Mouse (Mus musculus): Measurements from ENCODE around the gene Atp6v0d1. TPM values are rescaled to one million over a fixed set of nuclear protein-coding genes. Genes with fewer than 3 reads are reported as not detected.
"Not testable (repeated sequence)": the region's sequence is repeated elsewhere in the genome, so short reads cannot be mapped to it uniquely, and the experiment has no call there.

Gene Atp6v0d1
- total and polyA plus RNA-seq, 2 experiments from 2014 or later, result 238 to 272 TPM

DNA sequence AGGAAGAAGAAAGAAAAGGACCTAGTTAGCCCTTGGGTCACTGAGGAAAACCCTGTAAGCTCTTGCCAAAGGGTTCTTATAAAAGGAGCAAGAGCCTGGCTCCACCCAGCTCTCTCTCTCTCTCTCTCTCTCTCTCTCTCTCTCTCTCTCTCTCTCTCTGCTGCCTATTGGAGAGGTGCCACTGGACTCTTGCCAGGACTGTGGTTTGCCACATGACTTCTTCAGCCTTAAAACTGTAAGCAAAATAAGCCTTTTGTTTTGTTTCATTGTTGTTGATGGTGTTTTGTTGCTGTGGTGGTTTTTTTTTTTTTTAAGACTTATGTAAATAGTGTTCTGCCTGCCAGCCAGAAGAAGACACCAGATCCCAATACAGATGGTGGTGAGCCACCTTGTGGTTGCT lies 7.6 kb upstream of the Atp6v0d1 start:
- no peak for TF ChIP-seq CTCF (IDR thresholded peaks at IDR 0.05)

DNA sequence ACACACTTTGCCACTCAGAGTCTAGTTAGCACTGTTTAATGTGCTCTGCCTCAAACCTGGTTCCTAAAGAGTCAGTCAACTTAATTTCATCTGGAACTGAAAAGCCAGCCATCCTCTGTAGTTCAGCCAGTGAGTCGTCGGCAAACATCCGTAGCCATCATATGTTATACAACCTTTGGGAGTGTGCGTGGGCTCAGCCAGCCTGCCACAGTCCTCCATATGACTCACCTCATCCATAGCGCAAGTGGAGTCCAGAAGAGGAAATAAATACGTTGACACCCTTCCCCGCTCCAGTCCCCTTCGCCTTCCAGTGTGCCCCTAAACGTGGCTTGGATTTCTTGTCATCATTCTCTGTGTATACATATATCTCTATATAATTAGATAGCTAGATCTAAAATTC lies 6.0 kb upstream of the Atp6v0d1 start:
- Histone ChIP-seq H3K4me1 (ENCODE audit: insufficient read depth, low read length) (peaks cover 2% of the 10 kb centered on the region; the same call in 1 of the 2 replicates), H3K9me3 (ENCODE audit: low read length) (no peaks in the 10 kb centered on the region), H3K27ac (ENCODE audit: low read depth, low read length) (no peak overlapping the region), H3K4me3 (ENCODE audit: low read depth, low read length) (no peak overlapping the region), H3K27me3 (ENCODE audit: insufficient read depth, low read length) (no peaks in the 10 kb centered on the region), H3K36me3 (ENCODE audit: insufficient read depth, low read length) (no peaks in the 10 kb centered on the region), H3K9ac (replicated peaks; ENCODE audit: low read length, poor library complexity, severe bottlenecking) (no peak overlapping the region), H3K4me2 (ENCODE audit: low read depth, low read length, poor library complexity, severe bottlenecking) (no peak overlapping the region)
- 91% methylated on average over 9 of the region's 9 CpGs for WGBS
- DNase-seq (ENCODE audit: low spot score) (no peak), ATAC-seq (ENCODE audit: low FRiP score) (no peak)
- TF ChIP-seq CTCF (IDR thresholded peaks at IDR 0.05), result no peak

More for the DNA sequence above, 7.6 kb upstream of the Atp6v0d1 start:
- DNase-seq (ENCODE audit: low spot score) (peak; percentile 31), ATAC-seq (ENCODE audit: low FRiP score) (no peak)
- no peaks in the 10 kb centered on the region for H3K36me3 ChIP-seq (ENCODE audit: insufficient read depth, low read length)
- H3K9me3 ChIP-seq (ENCODE audit: low read length), result no peaks in the 10 kb centered on the region
- H3K4me2 ChIP-seq (ENCODE audit: low read depth, low read length, poor library complexity, severe bottlenecking), result no peak overlapping the region
- no peaks in the 10 kb centered on the region for H3K4me1 ChIP-seq (ENCODE audit: insufficient read depth, low read length)
- no peak overlapping the region for H3K9ac ChIP-seq (replicated peaks; ENCODE audit: low read length, poor library complexity, severe bottlenecking)
- no peak overlapping the region for H3K27ac ChIP-seq (ENCODE audit: low read depth, low read length)
- H3K4me3 ChIP-seq (ENCODE audit: low read depth, low read length), result no peak overlapping the region
- no peaks in the 10 kb centered on the region for H3K27me3 ChIP-seq (ENCODE audit: insufficient read depth, low read length)

DNA sequence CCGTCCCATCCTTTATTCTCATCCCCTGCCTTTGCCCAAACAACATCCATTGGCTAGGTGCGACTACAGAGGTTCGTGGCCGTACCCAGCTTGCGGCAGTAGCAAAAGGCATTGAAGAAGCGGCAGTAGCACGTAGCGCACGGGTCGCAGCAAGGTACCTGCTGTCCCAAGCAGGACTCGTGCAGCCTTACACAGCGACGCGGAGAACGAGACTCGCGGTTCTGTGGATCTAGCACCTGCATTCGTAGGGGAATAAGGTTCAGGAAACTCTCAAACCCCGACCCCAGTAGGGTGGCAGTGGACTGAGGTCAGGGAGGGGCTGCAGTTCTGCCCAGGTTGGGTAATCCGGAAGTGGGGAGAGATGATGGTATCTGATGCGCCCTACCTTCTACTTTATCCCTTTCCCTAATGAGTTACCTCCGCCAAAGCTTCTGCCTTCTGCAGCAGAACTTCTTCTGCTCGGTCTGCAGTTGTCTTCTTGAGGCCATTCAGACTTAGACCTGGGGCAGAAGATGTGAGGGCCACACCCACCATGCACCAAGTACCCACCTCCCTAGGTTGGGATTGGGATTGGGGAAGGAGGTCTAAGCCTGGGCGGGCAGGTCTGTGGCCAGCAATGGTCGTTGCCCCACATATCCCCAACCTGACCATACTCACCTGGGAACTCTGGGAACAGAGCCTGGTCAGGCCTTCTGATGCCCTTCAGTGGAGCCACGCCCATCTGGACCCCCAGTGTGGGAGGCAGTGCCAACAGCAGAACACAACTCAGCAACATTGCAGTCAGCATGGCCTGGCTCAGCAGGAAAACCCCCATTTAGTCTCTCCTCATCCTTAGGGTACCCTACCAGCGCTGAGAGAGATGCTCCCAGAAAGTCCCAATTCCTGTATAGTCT lies 1.1 kb upstream of the Atp6v0d1 start:
- Histone ChIP-seq H3K36me3 (ENCODE audit: insufficient read depth, low read length) (0 out of 2 replicates have a peak, but pooled peaks cover 2% of the 10 kb centered on the region), H3K9me3 (ENCODE audit: low read length) (no peaks in the 10 kb centered on the region), H3K27ac (ENCODE audit: low read depth, low read length) (peak overlapping the region; percentile 75), H3K4me1 (ENCODE audit: insufficient read depth, low read length) (peaks cover 7% of the 10 kb centered on the region; the same call in 1 of the 2 replicates), H3K27me3 (ENCODE audit: insufficient read depth, low read length) (no peaks in the 10 kb centered on the region), H3K4me2 (ENCODE audit: low read depth, low read length, poor library complexity, severe bottlenecking) (peak overlapping the region; percentile 90), H3K4me3 (ENCODE audit: low read depth, low read length) (peak overlapping the region; percentile 92), H3K9ac (replicated peaks; ENCODE audit: low read length, poor library complexity, severe bottlenecking) (peak overlapping the region; percentile 70)
- TF ChIP-seq CTCF (IDR thresholded peaks at IDR 0.05), result no peak
- ATAC-seq (ENCODE audit: low FRiP score) (0 out of 2 replicates have a peak, but pooled peaks have one; percentile 2), DNase-seq (ENCODE audit: low spot score) (no peak)
- WGBS, result 28% methylated on average over 27 of the region's 27 CpGs

GRCm38 (mm10) chr8:105565401-105565881 lies 406 bp downstream of the Atp6v0d1 start:
- WGBS, result under 1% methylated on average over 31 of the region's 31 CpGs
- Histone ChIP-seq H3K9me3 (ENCODE audit: low read length) (no peaks in the 10 kb centered on the region), H3K4me2 (ENCODE audit: low read depth, low read length, poor library complexity, severe bottlenecking) (peak overlapping the region; percentile 90), H3K36me3 (ENCODE audit: insufficient read depth, low read length) (0 out of 2 replicates have a peak, but pooled peaks cover 2% of the 10 kb centered on the region), H3K9ac (replicated peaks; ENCODE audit: low read length, poor library complexity, severe bottlenecking) (peak overlapping the region; percentile 94), H3K4me3 (ENCODE audit: low read depth, low read length) (peak overlapping the region; percentile 92), H3K27me3 (ENCODE audit: insufficient read depth, low read length) (no peaks in the 10 kb centered on the region), H3K4me1 (ENCODE audit: insufficient read depth, low read length) (peaks cover 7% of the 10 kb centered on the region; the same call in 1 of the 2 replicates), H3K27ac (ENCODE audit: low read depth, low read length) (peak overlapping the region; percentile 95)
- peak; percentile 33; the same call in 1 of the 2 replicates for TF ChIP-seq CTCF (IDR thresholded peaks at IDR 0.05)
- DNase-seq (ENCODE audit: low spot score) (peak; percentile 28), ATAC-seq (ENCODE audit: low FRiP score) (peak; percentile 75)

DNA sequence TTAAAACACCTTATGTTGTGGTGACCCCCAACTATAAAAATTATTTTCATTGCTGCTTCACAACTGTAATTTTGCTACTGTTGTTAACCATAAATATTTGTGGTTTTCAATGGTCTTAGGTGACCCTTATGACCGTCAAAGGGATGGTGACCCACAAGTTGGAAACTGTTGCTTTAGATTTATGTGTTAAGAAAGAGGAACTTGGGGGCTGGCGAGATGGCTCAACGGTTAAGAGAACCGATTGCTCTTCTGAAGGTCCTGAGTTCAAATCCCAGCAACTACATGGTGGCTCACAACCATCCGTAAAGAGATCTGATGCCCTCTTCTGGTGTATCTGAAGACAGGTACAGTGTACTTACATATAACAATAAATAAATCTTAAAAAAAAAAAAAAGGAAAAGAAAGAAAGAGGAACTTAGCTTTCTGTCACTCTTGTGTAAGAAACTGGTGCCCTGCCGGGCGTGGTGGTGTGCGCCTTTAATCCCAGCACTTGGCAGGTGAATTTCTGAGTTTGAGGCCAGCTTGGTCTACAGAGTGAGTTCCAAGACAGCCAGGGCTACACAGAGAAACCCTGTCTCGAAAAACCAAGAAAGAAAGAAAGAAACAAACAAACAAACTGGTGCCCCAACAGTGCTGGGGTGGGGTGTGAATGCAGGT lies 1.1 kb downstream of the Atp6v0d1 start:
- H3K27ac ChIP-seq (ENCODE audit: low read depth, low read length), result not testable (repeated sequence)

More for the DNA sequence above, 1.1 kb downstream of the Atp6v0d1 start:
- Histone ChIP-seq H3K9ac (replicated peaks; ENCODE audit: low read length, poor library complexity, severe bottlenecking) (peak overlapping the region; percentile 94), H3K4me3 (ENCODE audit: low read depth, low read length) (peak overlapping the region; percentile 92), H3K4me2 (ENCODE audit: low read depth, low read length, poor library complexity, severe bottlenecking) (peak overlapping the region; percentile 90)
- WGBS, result 84% methylated on average over 9 of the region's 9 CpGs
- H3K4me1 ChIP-seq (ENCODE audit: insufficient read depth, low read length); H3K36me3 ChIP-seq (ENCODE audit: insufficient read depth, low read length); DNase-seq (ENCODE audit: low spot score); H3K27me3 ChIP-seq (ENCODE audit: insufficient read depth, low read length); ATAC-seq (ENCODE audit: low FRiP score); H3K9me3 ChIP-seq (ENCODE audit: low read length): not testable (repeated sequence)
